Mouse (Mus musculus) gastrocnemius, postnatal 25 days (tissue): ENCODE measurements around the gene Grsf1. TPM values are rescaled to one million over a fixed set of nuclear protein-coding genes. Genes with fewer than 3 reads are reported as not detected.

ENCODE experiments used
- DNase-seq: peaks from one replicate; pipeline ENCODE4 v3.0.0; 2022
- long read RNA-seq, 2 experiments: library from polyadenylated mRNA; stranded (forward); transcript quantifications; one replicate each; pipeline ENCODE4 v2.0.0; 2021
- total RNA-seq, 2 experiments: library from RNA; stranded (reverse); gene quantifications; 1 replicate in 1 of 2; 2 replicates in 1 of 2; pipeline ENCODE4 v1.2.3; 2021

The Grsf1 gene
- total RNA-seq: 100 to 1,000 TPM; 129 to 140 TPM
- long read RNA-seq, experiment 1, transcript Grsf1-201 (10 exons, 2,538 nt): major isoform, 46 of 85 reads
- long read RNA-seq, experiment 1, transcript Grsf1-202 (10 exons, 2,286 nt): minor isoform, 7 of 85 reads
- long read RNA-seq, experiment 1, partial matches to known transcripts: 11 of 85 reads
- long read RNA-seq, experiment 1, other reads (novel, unspliced or antisense): 21 of 85 reads
- long read RNA-seq, experiment 2, transcript Grsf1-202 (10 exons, 2,286 nt): minor isoform, 12 of 132 reads
- long read RNA-seq, experiment 2, transcript Grsf1-201 (10 exons, 2,538 nt): major isoform, 81 of 132 reads
- long read RNA-seq, experiment 2, partial matches to known transcripts: 22 of 132 reads
- long read RNA-seq, experiment 2, other reads (novel, unspliced or antisense): 17 of 132 reads

- peak; percentile 91 for DNase-seq
Observed at GRCm38 (mm10) chr5:88675443-88676387, at the start of gene Grsf1. Grsf1 (minus strand) TSS chr5:88676171.

GRCm38 (mm10) chr5:88724030-88724429, 48.1 kb upstream of the Grsf1 start:
- DNase-seq: no peak

- no peak for DNase-seq
Observed at GRCm38 (mm10) chr5:88722213-88722600, 46.2 kb upstream of the Grsf1 start.

- DNase-seq: peak; percentile 12
Observed at GRCm38 (mm10) chr5:88721565-88722212, 45.7 kb upstream of the Grsf1 start.

GRCm38 (mm10) chr5:88721003-88721475, 45.1 kb upstream of the Grsf1 start:
- DNase-seq: no peak

GRCm38 (mm10) chr5:88720116-88721002, 44.4 kb upstream of the Grsf1 start, which contains the start of gene Mob1b:
Mob1b (plus strand) TSS chr5:88720855.
- DNase-seq: peak; percentile 97

- DNase-seq: no peak
Observed at GRCm38 (mm10) chr5:88716983-88717382, 41.0 kb upstream of the Grsf1 start.

- DNase-seq: no peak
Observed at GRCm38 (mm10) chr5:88712328-88712727, 36.4 kb upstream of the Grsf1 start.

GRCm38 (mm10) chr5:88711618-88712224, 35.8 kb upstream of the Grsf1 start:
- no peak for DNase-seq

GRCm38 (mm10) chr5:88711128-88711527, 35.2 kb upstream of the Grsf1 start:
- DNase-seq: no peak

GRCm38 (mm10) chr5:88703551-88703950, 27.6 kb upstream of the Grsf1 start:
- DNase-seq: no peak

GRCm38 (mm10) chr5:88702041-88702440, 26.1 kb upstream of the Grsf1 start:
- no peak for DNase-seq

GRCm38 (mm10) chr5:88699251-88699913, 23.4 kb upstream of the Grsf1 start:
- no peak for DNase-seq

GRCm38 (mm10) chr5:88697291-88697690, 21.3 kb upstream of the Grsf1 start:
- DNase-seq: no peak

GRCm38 (mm10) chr5:88693057-88693456, 17.1 kb upstream of the Grsf1 start:
- DNase-seq: no peak

- DNase-seq: no peak
Observed at GRCm38 (mm10) chr5:88692586-88692985, 16.6 kb upstream of the Grsf1 start.

- no peak for DNase-seq
Observed at GRCm38 (mm10) chr5:88691506-88692095, 15.6 kb upstream of the Grsf1 start.

- no peak for DNase-seq
Observed at GRCm38 (mm10) chr5:88690681-88691505, 14.9 kb upstream of the Grsf1 start.
